Mouse (Mus musculus) CH12.LX (cell line): Measurements from ENCODE around the gene Mcee. TPM values are rescaled to one million over a fixed set of nuclear protein-coding genes. Genes with fewer than 3 reads are reported as not detected.

Experiments
- DNase-seq: peaks from one replicate; pipeline ENCODE4 v3.0.0-alpha.2; 2013; ENCODE audit errors: extremely low read depth
- H3K27ac ChIP-seq: 2 replicates; pipeline ENCODE4 v1.5.1; 2012; ENCODE audit warnings: low read depth, mild to moderate bottlenecking, control low read depth, moderate library complexity; ENCODE audit not compliant: insufficient read depth
- H3K27me3 ChIP-seq: replicated peaks from 2 replicates; pipeline ENCODE3; 2012; ENCODE audit warnings: inconsistent platforms
- H3K36me3 ChIP-seq, 2 experiments: replicated peaks in 1 of 2; 2 replicates each; pipeline versions ENCODE3 to v1.6.1; 2012; ENCODE audit warnings: inconsistent platforms in 1 of 2, low read length in 1 of 2, mild to moderate bottlenecking in 1 of 2, mixed read lengths in 1 of 2, moderate library complexity in 1 of 2; ENCODE audit not compliant: control insufficient read depth in 1 of 2, insufficient read depth in 1 of 2
- H3K4me1 ChIP-seq, 2 experiments: 2 replicates each; pipeline ENCODE4 v1.6.1; 2012; ENCODE audit warnings: inconsistent platforms in 1 of 2, moderate library complexity in 1 of 2; ENCODE audit not compliant: insufficient read depth in 2 of 2, control insufficient read depth in 1 of 2
- H3K4me2 ChIP-seq: 2 replicates; pipeline ENCODE4 v1.6.1; 2012; ENCODE audit warnings: low read depth, mild to moderate bottlenecking, control low read depth; ENCODE audit not compliant: poor library complexity, insufficient read depth, severe bottlenecking
- H3K4me3 ChIP-seq, 3 experiments: fragments of 150-350 bp in 1 of 3; sonication (generic) in 1 of 3; replicated peaks in 1 of 3; 2 replicates each; pipeline versions ENCODE3 to v1.5.1; 2011 to 2012; ENCODE audit warnings: low read depth in 2 of 3, low read length in 2 of 3, mild to moderate bottlenecking in 2 of 3, moderate library complexity in 2 of 3, control low read depth in 1 of 3, improper control_type of control experiment in 1 of 3, inconsistent platforms in 1 of 3, mixed read lengths in 1 of 3; ENCODE audit not compliant: poor library complexity in 1 of 3
- H3K79me2 ChIP-seq: replicated peaks from 2 replicates; pipeline ENCODE4 v1.6.1; 2012; ENCODE audit warnings: mild to moderate bottlenecking, moderate library complexity; ENCODE audit not compliant: control insufficient read depth, poor library complexity, insufficient read depth, severe bottlenecking; ENCODE audit errors: extremely low read depth
- H3K9ac ChIP-seq: 2 replicates; pipeline ENCODE4 v1.6.1; 2012; ENCODE audit warnings: low read depth, mild to moderate bottlenecking, control low read depth, moderate library complexity; ENCODE audit not compliant: insufficient read depth
- H3K9me3 ChIP-seq: replicated peaks from 2 replicates; pipeline ENCODE3; 2012; ENCODE audit warnings: low read length, inconsistent platforms, mixed read lengths
- BHLHE40 ChIP-seq: IDR thresholded peaks from 2 replicates; pipeline ENCODE4 v1.6.1; 2011; ENCODE audit warnings: mild to moderate bottlenecking, low read depth, low read length, improper control_type of control experiment
- CHD1 ChIP-seq: IDR thresholded peaks from 2 replicates; pipeline ENCODE4 v1.6.1; 2012; ENCODE audit warnings: low read depth, low read length, improper control_type of control experiment, inconsistent platforms
- CTCF ChIP-seq, 2 experiments: IDR thresholded peaks in 1 of 2; conservative IDR thresholded peaks in 1 of 2; 2 replicates each; pipeline ENCODE4 v1.5.1; 2011 to 2012; ENCODE audit warnings: low read depth in 2 of 2, low read length in 2 of 2, improper control_type of control experiment in 1 of 2, inconsistent platforms in 1 of 2, mild to moderate bottlenecking in 1 of 2, moderate library complexity in 1 of 2
- ELF1 ChIP-seq: IDR thresholded peaks from 2 replicates; pipeline ENCODE4 v1.6.1; 2014; ENCODE audit warnings: low read depth, mild to moderate bottlenecking, inconsistent platforms, low read length, improper control_type of control experiment
- ETS1 ChIP-seq: conservative IDR thresholded peaks from 2 replicates; pipeline ENCODE4 v1.6.1; 2012; ENCODE audit warnings: low read depth, mild to moderate bottlenecking, inconsistent platforms, low read length, improper control_type of control experiment, moderate library complexity
- GABPA ChIP-seq: IDR thresholded peaks from 2 replicates; pipeline ENCODE4 v1.6.1; 2012; ENCODE audit warnings: low read depth, low read length, improper control_type of control experiment, inconsistent platforms; ENCODE audit not compliant: insufficient replicate concordance
- HCFC1 ChIP-seq: IDR thresholded peaks from 2 replicates; pipeline ENCODE4 v1.6.1; 2012; ENCODE audit warnings: low read depth, mild to moderate bottlenecking, inconsistent platforms, low read length, improper control_type of control experiment
- IRF4 ChIP-seq: IDR thresholded peaks from 2 replicates; pipeline ENCODE4 v1.6.1; 2014; ENCODE audit warnings: low read depth, mild to moderate bottlenecking, inconsistent platforms, low read length, improper control_type of control experiment
- KAT2A ChIP-seq: IDR thresholded peaks from 2 replicates; pipeline ENCODE4 v1.6.1; 2012; ENCODE audit warnings: low read length, improper control_type of control experiment, inconsistent platforms; ENCODE audit not compliant: insufficient replicate concordance
- MAX ChIP-seq: IDR thresholded peaks from 2 replicates; pipeline ENCODE4 v1.6.1; 2011; ENCODE audit warnings: low read length, improper control_type of control experiment
- MAZ ChIP-seq: IDR thresholded peaks from 2 replicates; pipeline ENCODE4 v1.6.1; 2012; ENCODE audit warnings: low read depth, mild to moderate bottlenecking, inconsistent platforms, low read length, improper control_type of control experiment, moderate library complexity
- MYC ChIP-seq: IDR thresholded peaks from 2 replicates; pipeline ENCODE4 v1.6.1; 2011; ENCODE audit warnings: low read depth, mild to moderate bottlenecking, improper control_type of control experiment, low read length
- NRF1 ChIP-seq: IDR thresholded peaks from 2 replicates; pipeline ENCODE4 v1.6.1; 2014; ENCODE audit warnings: low read depth, mild to moderate bottlenecking, inconsistent platforms, low read length, improper control_type of control experiment, moderate library complexity
- SIN3A ChIP-seq: IDR thresholded peaks from 2 replicates; pipeline ENCODE4 v1.6.1; 2012; ENCODE audit warnings: low read length, improper control_type of control experiment, inconsistent platforms
- SMC3 ChIP-seq: IDR thresholded peaks from 2 replicates; pipeline ENCODE4 v1.6.1; 2011; ENCODE audit warnings: low read depth, low read length, improper control_type of control experiment
- UBTF ChIP-seq: IDR thresholded peaks from 2 replicates; pipeline ENCODE4 v1.6.1; 2012; ENCODE audit warnings: low read depth, mild to moderate bottlenecking, inconsistent platforms, low read length, improper control_type of control experiment, moderate library complexity
- USF1 ChIP-seq: IDR thresholded peaks from 2 replicates; pipeline ENCODE4 v1.6.1; 2014; ENCODE audit warnings: low read depth, mild to moderate bottlenecking, inconsistent platforms, low read length, improper control_type of control experiment
- ZKSCAN1 ChIP-seq: IDR thresholded peaks from 2 replicates; pipeline ENCODE4 v1.6.1; 2012; ENCODE audit warnings: low read depth, inconsistent platforms, low read length, improper control_type of control experiment, borderline replicate concordance
- dilution Hi-C: fragments of 300-500 bp; cut with MboI; formaldehyde crosslinking; loops from 2 replicates; pipeline ENCODE4 v1.14.3; 2020; ENCODE audit warnings: low sequenced_read_pairs; ENCODE audit not compliant: extremely low pct_unique_long_range_greater_than_20kb, extremely low pct_ligation_motif_present
- in situ Hi-C: fragments of 300-500 bp; cut with MboI; formaldehyde crosslinking; loops from 3 replicates; pipeline ENCODE4 v1.14.3; 2019; ENCODE audit warnings: low sequenced_read_pairs, low pct_ligation_motif_present, low pct_unique_long_range_greater_than_20kb, mixed read lengths
- polyA plus RNA-seq: library from polyadenylated mRNA; unstranded; fragments of >175 nt; gene quantifications from 2 replicates; pipeline ENCODE4 v1.2.1, GENCODE M21; 2012; ENCODE audit warnings: low read depth; ENCODE audit not compliant: insufficient read length
- total RNA-seq, 2 experiments: library from RNA; depleted of rRNA; stranded (reverse); fragments of 300-350 nt in 1 of 2; fragments of >200 nt in 1 of 2; gene quantifications; 2 replicates each; pipeline ENCODE4 v1.2.3; 2012 to 2014

Mcee gene
- total and polyA plus RNA-seq, 3 experiments, result 13.8 to 15.8 (median 13.9) TPM

GRCm38 (mm10) chr7:64356661-64357060 lies 35.7 kb upstream of the Mcee start:
- Histone ChIP-seq H3K4me2 (no peak overlapping the region), H3K4me3 (no peak overlapping the region), H3K27ac (no peak overlapping the region), H3K9ac (no peak overlapping the region)
- no peak for TF ChIP-seq GABPA
- TF ChIP-seq NRF1, result no peak
- no peak for TF ChIP-seq CTCF (conservative IDR thresholded peaks at IDR 0.05 in 1 of 2, IDR thresholded peaks at IDR 0.05 in 1 of 2; ENCODE audit: low read depth in 2 of 2, low read length in 2 of 2)
- no peak for TF ChIP-seq USF1
- no peak for TF ChIP-seq UBTF
- no peak for TF ChIP-seq MAX
- no peak for TF ChIP-seq MYC
- no peak for TF ChIP-seq SIN3A
- TF ChIP-seq KAT2A, result no peak
- TF ChIP-seq, all 38 proteins: peak for 0
- Histone ChIP-seq H3K36me3 (peaks cover 32 to 70% of the 10 kb centered on the region in 2 experiments), H3K27me3 (no peaks in the 10 kb centered on the region), H3K9me3 (no peaks in the 10 kb centered on the region), H3K79me2 (no peaks in the 10 kb centered on the region), H3K4me1 (peaks cover 3 to 19% of the 10 kb centered on the region in 2 experiments; a peak in 1 of 4 replicates)
- in situ Hi-C loops, result no loop called here
- no peak for DNase-seq
- dilution Hi-C loops, result no loop called here

- TF ChIP-seq ETS1, result no peak
- no peak for TF ChIP-seq HCFC1
- TF ChIP-seq ZKSCAN1, result no peak
- no peak for TF ChIP-seq MAZ
- no peak for TF ChIP-seq USF1
- no peak for TF ChIP-seq CHD1
- TF ChIP-seq MAX, result no peak
- TF ChIP-seq MYC, result no peak
- TF ChIP-seq ELF1, result no peak
- TF ChIP-seq IRF4, result no peak
- no peak for TF ChIP-seq BHLHE40
- TF ChIP-seq SMC3, result no peak
- peaks cover 3 to 19% of the 10 kb centered on the region in 2 experiments; a peak in 1 of 4 replicates for H3K4me1 ChIP-seq
- no peaks in the 10 kb centered on the region for H3K9me3 ChIP-seq
- H3K27ac ChIP-seq, result no peak overlapping the region
- H3K4me3 ChIP-seq, result no peak overlapping the region
- H3K36me3 ChIP-seq, result peaks cover 38 to 71% of the 10 kb centered on the region in 2 experiments
- no peak overlapping the region for H3K4me2 ChIP-seq
- in situ Hi-C loops (no loop called here), dilution Hi-C loops (no loop called here)
- H3K9ac ChIP-seq, result no peak overlapping the region
- H3K27me3 ChIP-seq, result no peaks in the 10 kb centered on the region
- DNase-seq, result no peak
- H3K79me2 ChIP-seq, result no peaks in the 10 kb centered on the region
Measured at GRCm38 (mm10) chr7:64357405-64357804, 35.0 kb upstream of the Mcee start.
